19 mouse cellular contexts compared by ENCODE assay signal in the genomic region with DNA sequence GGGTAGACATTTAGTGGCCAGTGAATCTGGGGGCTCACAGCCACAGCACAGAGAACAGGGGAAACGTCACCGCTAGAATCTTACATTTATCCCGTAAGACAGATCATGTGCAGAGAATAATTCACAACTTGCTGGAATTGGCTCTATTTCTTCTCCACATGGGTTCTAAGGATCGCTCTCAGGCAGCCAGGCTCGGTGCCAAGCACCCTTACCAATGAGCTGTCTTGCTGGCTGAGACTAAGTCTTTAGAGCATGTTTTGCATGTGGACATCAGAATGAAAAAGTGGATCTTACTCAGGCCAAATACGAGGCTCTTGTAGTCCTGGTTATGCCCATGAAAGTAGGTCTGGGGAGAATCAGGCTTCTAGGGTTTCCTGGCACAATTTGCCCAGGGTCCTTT. TPM values are rescaled to one million over a fixed set of nuclear protein-coding genes. Genes with fewer than 3 reads are reported as not detected.
DNase-seq lines count a peak whose midpoint lies in the region; ATAC-seq lines count a peak whose summit lies in the region.
"Had no signal": no experiment of that assay in that cellular context is flagged by ENCODE, and none has a peak within 500 bp of the region (broad histone marks: within the 10 kb centered on the region; RNA-seq: fewer than 3 reads in every experiment).

No protein-coding gene starts in this region.

- H3K4me1 ChIP-seq in forebrain, embryonic 14.5 days (ENCODE audit: control insufficient read depth, insufficient read depth, low read length): no peaks in the 10 kb centered on the region
- no peaks in the 10 kb centered on the region for H3K4me1 ChIP-seq in forebrain, embryonic 11.5 days (replicated peaks; ENCODE audit: control insufficient read depth, insufficient read depth, low read length)
- no peaks in the 10 kb centered on the region; the same call in 1 of the 2 replicates for H3K4me1 ChIP-seq in lung, embryonic 16.5 days (replicated peaks; ENCODE audit: control insufficient read depth, insufficient read depth, low read length)
- H3K4me1 ChIP-seq: midbrain, embryonic 12.5 days had no signal

- WGBS in forebrain, embryonic 14.5 days: 84% methylated on average over 6 of the region's 6 CpGs
- 93% methylated on average over 6 of the region's 6 CpGs for WGBS in forebrain, embryonic 11.5 days
- 57% methylated on average over 6 of the region's 6 CpGs for WGBS in lung, embryonic 16.5 days

- peak; percentile 23 for DNase-seq in forebrain, embryonic 14.5 days (ENCODE audit: low spot score)
- DNase-seq in forebrain, embryonic 11.5 days (ENCODE audit: low spot score): no peak
- peak; percentile 22 for DNase-seq in heart, postnatal 4 days
- DNase-seq in heart, postnatal 36 days: no peak
- DNase-seq in lung, adult 18-20 months: no peak
- DNase-seq in lung, postnatal 14 days: peak; percentile 28
- DNase-seq in ovary, adult 18-20 months (ENCODE audit: low spot score): no peak
- DNase-seq: adrenal gland, adult 8-10 months; cerebellum, adult 9-11 months; heart, postnatal 10 days; kidney, adult 9 months; liver; thymus, adult 18-20 months had no signal

- H3K27me3 ChIP-seq in forebrain, embryonic 14.5 days (replicated peaks; ENCODE audit: control insufficient read depth, insufficient read depth, low read length): no peaks in the 10 kb centered on the region
- H3K27me3 ChIP-seq in forebrain, embryonic 11.5 days (ENCODE audit: control insufficient read depth, insufficient read depth, low read length): no peaks in the 10 kb centered on the region
- H3K27me3 ChIP-seq in lung, embryonic 16.5 days (ENCODE audit: control insufficient read depth, insufficient read depth, low read depth, low read length): no peaks in the 10 kb centered on the region
- H3K27me3 ChIP-seq: lung, embryonic 15.5 days; midbrain, embryonic 12.5 days; Patski had no signal

- no peak overlapping the region for H3K27ac ChIP-seq in forebrain, embryonic 14.5 days (ENCODE audit: low read depth, low read length)
- H3K27ac ChIP-seq in forebrain, embryonic 11.5 days (ENCODE audit: low read depth, low read length): no peak overlapping the region
- H3K27ac ChIP-seq in lung, embryonic 16.5 days (ENCODE audit: low read length): no peak overlapping the region
- H3K27ac ChIP-seq: lung, embryonic 15.5 days; midbrain, embryonic 12.5 days had no signal

- intact Hi-C loops in heart, postnatal 36 days (cut with DNase I): no loop called here

- H3K4me2 ChIP-seq in forebrain, embryonic 14.5 days (ENCODE audit: low read length): no peak overlapping the region
- H3K4me2 ChIP-seq in forebrain, embryonic 11.5 days (ENCODE audit: low read depth, low read length, severe bottlenecking): no peak overlapping the region
- H3K4me2 ChIP-seq in lung, embryonic 16.5 days (ENCODE audit: low read depth, low read length): no peak overlapping the region
- H3K4me2 ChIP-seq: lung, embryonic 15.5 days; midbrain, embryonic 12.5 days had no signal

- no peak overlapping the region for H3K4me3 ChIP-seq in forebrain, embryonic 14.5 days (ENCODE audit: low read depth, low read length)
- no peak overlapping the region for H3K4me3 ChIP-seq in forebrain, embryonic 11.5 days (ENCODE audit: low read depth, low read length)
- H3K4me3 ChIP-seq in lung, embryonic 16.5 days (ENCODE audit: low read length): no peak overlapping the region
- H3K4me3 ChIP-seq: lung, embryonic 15.5 days; midbrain, embryonic 12.5 days; myocyte had no signal

- peaks cover 14% of the 10 kb centered on the region; the same call in 1 of the 2 replicates for H3K36me3 ChIP-seq in forebrain, embryonic 14.5 days (ENCODE audit: control insufficient read depth, insufficient read depth, low read length)
- H3K36me3 ChIP-seq in forebrain, embryonic 11.5 days (ENCODE audit: control insufficient read depth, insufficient read depth, low read length): no peaks in the 10 kb centered on the region
- 0 out of 2 replicates have a peak, but pooled peaks cover 2% of the 10 kb centered on the region for H3K36me3 ChIP-seq in lung, embryonic 16.5 days (ENCODE audit: control insufficient read depth, insufficient read depth, low read length)

- H3K9me3 ChIP-seq in forebrain, embryonic 14.5 days (replicated peaks; ENCODE audit: control insufficient read depth, low read length): no peaks in the 10 kb centered on the region
- H3K9me3 ChIP-seq in forebrain, embryonic 11.5 days (ENCODE audit: control insufficient read depth, low read length): no peaks in the 10 kb centered on the region
- no peaks in the 10 kb centered on the region for H3K9me3 ChIP-seq in lung, embryonic 16.5 days (ENCODE audit: control insufficient read depth, low read length)
- H3K9me3 ChIP-seq: lung, embryonic 15.5 days; midbrain, embryonic 12.5 days had no signal

- no peak overlapping the region for H3K9ac ChIP-seq in forebrain, embryonic 14.5 days (ENCODE audit: low read length)
- no peak overlapping the region for H3K9ac ChIP-seq in forebrain, embryonic 11.5 days (ENCODE audit: low read length)
- no peak overlapping the region for H3K9ac ChIP-seq in lung, embryonic 16.5 days (ENCODE audit: low read length)
- H3K9ac ChIP-seq: lung, embryonic 15.5 days; midbrain, embryonic 12.5 days had no signal

- 0 out of 2 replicates have a peak, but pooled peaks have one; percentile 29 for ATAC-seq in forebrain, embryonic 14.5 days
- no peak for ATAC-seq in forebrain, embryonic 11.5 days (replicated peaks; ENCODE audit: low FRiP score)
- peak; percentile 23; the same call in 1 of the 2 replicates for ATAC-seq in lung, embryonic 16.5 days (ENCODE audit: low read depth)
- ATAC-seq: forebrain, embryonic 16.5 days; Patski had no signal

RNA-seq across cellular contexts. Expression of a gene that starts 16.5 kb away (rescaled TPM):
- polyA plus RNA-seq in forebrain, embryonic 14.5 days (2014; fragmentation: Nextera tagmentation; extraction: Ambion mirVana): 55.4 and 70.3 TPM in 2 replicates
- 26.3 and 30.6 TPM in 2 replicates for polyA plus RNA-seq in forebrain, embryonic 11.5 days (2014; fragmentation: Nextera tagmentation; extraction: Ambion mirVana)
- total RNA-seq in heart, postnatal 4 days (2021): 10 to 100 TPM; 22.1 to 23.6 TPM
- 10 to 100 TPM; 14.5 to 17.2 TPM for total RNA-seq in heart, postnatal 36 days (2021)
- 36.9 and 39.2 TPM in 2 replicates for polyA plus RNA-seq in lung, embryonic 16.5 days (2015; fragmentation: Nextera tagmentation; extraction: Ambion mirVana)

RNA-seq across cellular contexts. Expression of a gene that starts 17.5 kb away (rescaled TPM):
- 541 and 574 TPM in 2 replicates for polyA plus RNA-seq in forebrain, embryonic 14.5 days (2014; fragmentation: Nextera tagmentation; extraction: Ambion mirVana)
- 271 and 279 TPM in 2 replicates for polyA plus RNA-seq in forebrain, embryonic 11.5 days (2014; fragmentation: Nextera tagmentation; extraction: Ambion mirVana)
- total RNA-seq in heart, postnatal 4 days (2021): 100 to 1,000 TPM; 168 to 170 TPM
- 100 to 1,000 TPM; 170 to 180 TPM for total RNA-seq in heart, postnatal 36 days (2021)
- polyA plus RNA-seq in lung, embryonic 16.5 days (2015; fragmentation: Nextera tagmentation; extraction: Ambion mirVana): 132 and 157 TPM in 2 replicates

Comparison
In these comparisons a context has a peak if more than half of its experiments do, and no peak if none do; other contexts are left out.
1. DNase-seq: peak in forebrain, embryonic 14.5 days (single experiment), heart, postnatal 4 days (single experiment) and lung, postnatal 14 days (single experiment); none in forebrain, embryonic 11.5 days (single experiment), heart, postnatal 36 days (0 of 2), lung, adult 18-20 months (0 of 2) and ovary, adult 18-20 months (single experiment).